Mouse (Mus musculus): ENCODE measurements around the gene Ddx46. TPM values are rescaled to one million over a fixed set of nuclear protein-coding genes. Genes with fewer than 3 reads are reported as not detected.
"Not testable (repeated sequence)": the region's sequence is repeated elsewhere in the genome, so short reads cannot be mapped to it uniquely, and the experiment has no call there.

The Ddx46 gene
- polyA plus RNA-seq, 1 experiment from 2014 or later, result 24.1 TPM

DNA sequence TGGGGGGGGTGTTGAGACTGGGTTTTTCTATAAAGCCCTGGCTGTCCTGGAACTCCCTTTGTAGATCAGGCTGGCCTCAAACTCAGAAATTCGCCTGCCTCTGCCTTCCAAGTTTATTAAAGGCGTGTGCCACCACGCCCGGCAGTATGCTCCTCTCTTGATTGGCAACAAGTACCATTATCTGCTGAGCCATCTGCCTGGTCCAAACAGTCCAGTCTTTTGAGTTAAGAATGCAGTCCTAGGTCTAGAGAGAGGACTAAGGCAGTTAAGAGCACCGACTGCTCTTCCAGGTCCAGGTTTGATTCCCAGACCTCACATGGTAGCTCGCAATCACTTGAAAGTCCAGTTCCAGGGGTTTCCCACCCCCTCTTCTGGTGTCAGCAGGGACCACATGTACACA, 16.2 kb downstream of the Ddx46 start:
- H3K4me2 ChIP-seq, result no peak overlapping the region
- no peaks in the 10 kb centered on the region for H3K27me3 ChIP-seq
- no peaks in the 10 kb centered on the region for H3K4me1 ChIP-seq (replicated peaks)
- H3K9ac ChIP-seq, result no peak overlapping the region
- H3K36me3 ChIP-seq, result peaks cover 94% of the 10 kb centered on the region
- H3K9me3 ChIP-seq, result no peaks in the 10 kb centered on the region
- 94% methylated on average over 6 of the region's 6 CpGs for WGBS
- no peak for ATAC-seq (ENCODE audit: low FRiP score, low read depth)
- no peak overlapping the region for H3K27ac ChIP-seq (replicated peaks)
- no peak overlapping the region for H3K4me3 ChIP-seq

DNA sequence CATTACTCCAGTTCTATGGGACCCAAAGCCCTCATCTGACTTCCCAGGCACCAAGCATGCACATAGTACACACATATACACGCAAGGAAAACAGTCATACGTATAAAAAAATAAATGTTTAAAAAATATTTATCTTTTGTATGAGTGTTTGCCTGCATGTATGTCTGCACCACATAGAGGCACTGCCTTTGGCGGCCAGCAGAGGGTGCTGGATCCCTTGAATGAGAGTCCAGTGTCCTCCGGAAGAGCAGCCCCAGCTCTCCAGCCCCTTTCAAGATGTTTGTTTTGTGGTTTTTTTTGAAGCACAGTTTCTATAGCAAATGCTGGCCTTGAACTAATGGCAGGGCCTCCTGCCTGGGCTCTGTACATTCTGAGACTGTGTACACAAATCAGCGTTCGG, 33.7 kb downstream of the Ddx46 start:
- ATAC-seq (ENCODE audit: low FRiP score, low read depth), result no peak
- no peak overlapping the region for H3K27ac ChIP-seq (replicated peaks)
- H3K27me3 ChIP-seq, result no peaks in the 10 kb centered on the region
- no peaks in the 10 kb centered on the region for H3K4me1 ChIP-seq (replicated peaks)
- H3K9ac ChIP-seq, result no peak overlapping the region
- H3K9me3 ChIP-seq, result no peaks in the 10 kb centered on the region
- H3K36me3 ChIP-seq, result peaks cover 90% of the 10 kb centered on the region
- WGBS, result 82% methylated on average over 6 of the region's 6 CpGs
- H3K4me3 ChIP-seq, result no peak overlapping the region
- no peak overlapping the region for H3K4me2 ChIP-seq

DNA sequence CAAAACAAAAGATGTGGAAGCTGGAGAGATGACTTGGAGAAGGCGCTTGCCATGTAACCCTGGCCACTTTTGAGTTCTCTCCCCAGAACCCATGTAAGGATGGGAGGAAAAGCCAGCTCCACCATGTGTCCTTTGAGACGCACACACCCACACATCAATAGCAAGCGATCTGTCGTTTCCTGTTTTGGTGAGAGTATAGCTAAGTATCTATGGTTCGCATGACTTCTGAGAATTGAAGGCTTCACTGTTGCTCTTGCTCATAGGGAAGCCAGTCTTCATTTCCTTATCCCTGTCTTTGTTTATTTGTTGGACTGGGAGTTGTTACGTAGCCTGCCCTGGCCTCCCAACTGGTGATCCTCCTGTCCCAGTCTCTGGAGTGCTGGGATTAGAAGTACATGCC, 37.9 kb downstream of the Ddx46 start:
- Histone ChIP-seq H3K4me3 (no peak overlapping the region), H3K27ac (replicated peaks) (no peak overlapping the region), H3K4me1 (replicated peaks) (no peaks in the 10 kb centered on the region), H3K4me2 (no peak overlapping the region), H3K27me3 (no peaks in the 10 kb centered on the region), H3K9ac (no peak overlapping the region), H3K36me3 (peaks cover 86% of the 10 kb centered on the region), H3K9me3 (no peaks in the 10 kb centered on the region)
- no peak for ATAC-seq (ENCODE audit: low FRiP score, low read depth)
- 93% methylated on average over 6 of the region's 6 CpGs for WGBS

DNA sequence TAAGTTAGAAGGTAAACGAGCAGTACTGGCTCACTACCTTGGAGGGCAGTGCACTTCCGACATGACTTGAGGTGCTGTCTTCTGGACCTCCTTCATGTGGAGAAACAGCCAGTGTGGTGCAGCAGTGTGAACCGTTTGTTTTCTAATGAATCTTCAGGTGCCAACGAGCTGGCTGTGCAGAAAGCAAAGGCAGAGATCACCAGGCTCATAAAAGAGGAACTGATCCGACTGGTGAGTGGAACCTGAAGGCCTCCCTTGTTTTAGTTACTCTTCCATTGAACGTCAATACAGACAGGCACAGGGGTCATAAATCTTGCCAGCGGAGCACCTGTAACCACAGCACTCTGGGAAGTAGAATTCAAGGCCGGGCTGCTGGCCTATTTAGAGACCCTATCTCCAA, 42.5 kb downstream of the Ddx46 start:
- 89% methylated on average over 8 of the region's 8 CpGs for WGBS
- H3K27me3 ChIP-seq, result no peaks in the 10 kb centered on the region
- H3K36me3 ChIP-seq, result peaks cover 77% of the 10 kb centered on the region
- no peaks in the 10 kb centered on the region for H3K4me1 ChIP-seq (replicated peaks)
- ATAC-seq (ENCODE audit: low FRiP score, low read depth), result no peak
- H3K9me3 ChIP-seq, result no peaks in the 10 kb centered on the region
- H3K9ac ChIP-seq, result no peak overlapping the region
- no peak overlapping the region for H3K27ac ChIP-seq (replicated peaks)
- no peak overlapping the region for H3K4me2 ChIP-seq
- no peak overlapping the region for H3K4me3 ChIP-seq

DNA sequence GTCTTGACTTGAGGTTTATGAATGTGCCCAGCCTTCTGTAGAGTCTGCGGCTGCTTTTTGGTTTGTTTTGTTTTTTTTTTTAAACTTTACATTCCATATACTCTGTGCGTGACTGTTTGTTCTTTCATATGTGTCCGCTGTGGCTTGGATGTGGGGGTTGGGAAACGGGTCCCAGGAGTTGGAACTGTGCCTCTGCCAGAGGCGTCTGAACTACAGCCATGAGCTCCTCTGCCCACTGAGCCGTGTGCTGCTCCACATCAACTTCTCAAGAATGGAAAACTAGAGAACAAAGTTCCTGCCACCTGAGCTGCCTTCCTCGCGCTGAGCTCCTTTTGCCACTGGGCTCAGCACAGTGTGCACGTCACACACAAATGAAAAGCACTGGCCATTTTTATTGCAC, 47.4 kb downstream of the Ddx46 start:
- H3K27ac ChIP-seq (replicated peaks), result no peak overlapping the region
- no peak for ATAC-seq (ENCODE audit: low FRiP score, low read depth)
- H3K4me1 ChIP-seq (replicated peaks), result no peaks in the 10 kb centered on the region
- no peak overlapping the region for H3K4me3 ChIP-seq
- H3K4me2 ChIP-seq, result no peak overlapping the region
- 85% methylated on average over 9 of the region's 9 CpGs for WGBS
- no peaks in the 10 kb centered on the region for H3K9me3 ChIP-seq
- H3K36me3 ChIP-seq, result peaks cover 36% of the 10 kb centered on the region
- H3K27me3 ChIP-seq, result no peaks in the 10 kb centered on the region
- no peak overlapping the region for H3K9ac ChIP-seq

DNA sequence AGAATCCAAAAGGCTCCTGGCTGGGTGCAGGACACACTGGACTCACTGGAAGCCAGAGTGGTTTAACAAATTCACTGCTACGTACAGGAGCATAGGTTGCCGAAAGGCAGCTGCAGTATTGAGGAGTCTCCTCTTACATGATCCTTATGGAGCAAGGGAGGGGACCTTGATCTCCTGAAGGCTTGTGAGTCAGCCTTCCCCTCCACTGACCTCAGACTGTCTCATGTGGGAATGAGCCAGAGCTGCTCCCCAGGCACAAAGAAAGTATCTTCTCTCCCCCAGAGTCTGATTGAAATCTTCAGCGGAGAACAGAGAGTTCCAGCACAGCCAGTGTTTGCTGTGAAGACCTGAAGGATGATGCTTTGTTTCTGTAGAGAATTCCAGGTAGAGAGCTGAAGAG, 48.8 kb downstream of the Ddx46 start:
- H3K4me1 ChIP-seq (replicated peaks), result peaks cover 3% of the 10 kb centered on the region; the same call in 1 of the 2 replicates
- ATAC-seq (ENCODE audit: low FRiP score, low read depth), result no peak
- H3K27ac ChIP-seq (replicated peaks), result no peak overlapping the region
- no peaks in the 10 kb centered on the region for H3K9me3 ChIP-seq
- 97% methylated on average over 3 of the region's 3 CpGs for WGBS
- peaks cover 22% of the 10 kb centered on the region for H3K36me3 ChIP-seq
- no peaks in the 10 kb centered on the region for H3K27me3 ChIP-seq
- H3K4me2 ChIP-seq, result no peak overlapping the region
- no peak overlapping the region for H3K9ac ChIP-seq
- no peak overlapping the region for H3K4me3 ChIP-seq

DNA sequence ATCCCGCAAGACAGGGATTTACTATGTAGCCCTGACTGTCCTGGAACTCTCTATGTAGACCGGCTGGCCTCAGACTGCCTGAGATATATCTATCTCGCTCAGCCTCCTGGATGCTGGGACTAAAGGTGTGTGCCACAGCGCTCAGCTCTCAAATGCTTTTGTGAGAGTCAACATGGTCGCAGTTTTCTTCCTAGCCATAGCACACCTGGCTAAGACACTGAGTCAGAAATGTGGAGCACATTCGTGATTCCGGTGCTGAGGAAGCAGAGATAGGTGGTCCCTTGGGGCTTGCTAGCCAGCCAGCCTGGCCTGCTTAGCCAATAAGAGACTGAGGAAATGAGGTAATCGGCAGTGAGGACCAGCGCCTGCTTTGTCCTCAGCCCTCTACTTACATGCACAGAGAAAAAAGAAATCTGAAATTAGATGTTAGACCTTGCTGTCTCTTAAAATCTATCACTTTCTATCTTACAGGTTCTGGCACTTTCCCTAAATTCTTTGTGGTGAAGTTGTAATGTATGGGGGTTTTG, 51.3 kb downstream of the Ddx46 start:
- Histone ChIP-seq H3K36me3 (0 out of 2 replicates have a peak, but pooled peaks cover 4% of the 10 kb centered on the region), H3K9ac (no peak overlapping the region), H3K4me3 (no peak overlapping the region), H3K27ac (replicated peaks) (peak overlapping the region; percentile 65), H3K4me2 (no peak overlapping the region), H3K27me3 (no peaks in the 10 kb centered on the region), H3K9me3 (no peaks in the 10 kb centered on the region), H3K4me1 (replicated peaks) (peaks cover 3% of the 10 kb centered on the region; the same call in 1 of the 2 replicates)
- ATAC-seq (ENCODE audit: low FRiP score, low read depth), result peak; percentile 77
- WGBS, result 62% methylated on average over 9 of the region's 9 CpGs

DNA sequence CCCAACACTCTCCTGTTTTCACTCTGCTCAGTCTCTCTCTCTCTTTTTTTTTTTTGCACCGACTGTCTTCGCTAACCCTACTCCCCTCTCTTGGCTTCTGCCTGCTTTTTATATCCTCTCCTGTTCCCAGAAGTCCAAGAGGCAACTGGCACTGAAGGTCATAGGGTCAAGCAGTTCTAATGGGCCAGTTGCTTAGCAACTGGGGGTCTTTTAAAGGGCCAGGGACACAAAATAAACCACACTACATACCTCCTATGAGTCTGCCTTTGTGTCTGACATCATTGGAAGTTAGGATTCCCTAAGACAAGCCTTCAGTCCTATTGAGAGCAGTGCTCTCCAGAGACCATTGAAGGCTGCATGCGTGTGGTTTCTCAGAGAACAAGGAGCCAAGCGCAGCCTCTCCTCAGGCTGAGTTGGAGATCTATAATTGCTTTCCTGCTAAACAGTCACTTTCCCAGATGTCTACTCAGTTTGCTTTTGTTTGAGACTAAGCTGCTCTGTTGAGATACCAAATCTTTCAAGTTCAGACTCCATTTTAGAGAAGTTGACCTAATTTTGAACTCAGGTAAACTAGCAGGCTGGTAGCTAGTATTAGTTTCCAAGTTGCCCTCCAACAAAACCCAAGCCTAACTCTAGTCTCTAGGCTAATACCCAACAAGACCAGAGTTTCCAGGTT, 53.2 kb downstream of the Ddx46 start:
- 11% methylated on average over 4 of the region's 4 CpGs for WGBS
- H3K27ac ChIP-seq (replicated peaks), result no peak overlapping the region
- ATAC-seq (ENCODE audit: low FRiP score, low read depth), result no peak

DNA sequence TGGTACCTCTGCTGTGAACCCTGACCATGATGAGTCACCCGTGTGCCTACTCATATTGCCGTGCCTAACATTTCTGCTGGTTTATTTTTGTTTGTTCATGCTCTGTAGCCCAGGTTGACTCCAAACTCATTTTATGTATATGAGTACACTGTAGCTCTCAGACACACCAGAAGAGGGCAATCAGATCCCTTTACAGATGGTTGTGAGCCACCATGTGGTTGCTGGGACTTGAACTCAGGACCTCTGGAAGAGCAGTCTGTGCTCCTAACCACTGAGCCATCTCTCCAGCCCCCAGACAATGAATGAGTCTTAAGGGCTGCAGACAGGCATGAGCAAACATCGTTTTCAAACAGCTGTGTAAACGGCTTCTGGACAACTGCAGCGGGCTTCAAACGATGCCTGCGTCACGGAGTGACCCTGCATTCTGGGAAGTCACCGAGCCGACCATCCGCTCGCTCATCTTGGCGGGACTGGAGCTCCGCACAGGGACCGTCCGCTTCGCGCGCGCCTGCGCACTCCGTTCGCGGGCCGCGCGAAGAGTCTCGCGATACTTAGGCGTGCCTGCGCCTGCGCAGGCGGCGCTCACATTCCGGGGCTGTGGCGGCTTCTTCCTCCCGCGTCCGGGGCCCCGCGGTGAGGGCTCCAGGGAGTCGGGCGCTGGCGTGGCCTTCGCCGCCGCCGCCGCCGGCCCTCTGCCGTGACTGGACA, 57.9 kb downstream of the Ddx46 start, which contains the start of gene B230219D22Rik:
TSS of gene B230219D22Rik (plus strand) at position 590 of the 708 bp plus-strand sequence.
- 3% methylated on average over 44 of the region's 51 CpGs for WGBS
- peak within 1 kb of the TSS; percentile 97 for H3K27ac ChIP-seq (replicated peaks)
- H3K9ac ChIP-seq, result peak within 1 kb of the TSS; percentile 99
- H3K27me3 ChIP-seq, result no peaks in the 10 kb centered on the region
- H3K4me2 ChIP-seq, result peak within 1 kb of the TSS; percentile 58
- peaks cover 3% of the 10 kb centered on the region; the same call in 1 of the 2 replicates for H3K36me3 ChIP-seq
- H3K4me3 ChIP-seq, result peak within 1 kb of the TSS; percentile 93
- peaks cover 26% of the 10 kb centered on the region for H3K4me1 ChIP-seq (replicated peaks)
- no peaks in the 10 kb centered on the region for H3K9me3 ChIP-seq
- peak; percentile 98 for ATAC-seq (ENCODE audit: low FRiP score, low read depth)

More for the DNA sequence above, 53.2 kb downstream of the Ddx46 start:
- Histone ChIP-seq H3K36me3 (no peaks in the 10 kb centered on the region), H3K4me1 (replicated peaks) (peaks cover 7% of the 10 kb centered on the region), H3K4me2 (no peak overlapping the region), H3K9ac (no peak overlapping the region), H3K27me3 (no peaks in the 10 kb centered on the region), H3K4me3 (no peak overlapping the region), H3K9me3 (no peaks in the 10 kb centered on the region)

DNA sequence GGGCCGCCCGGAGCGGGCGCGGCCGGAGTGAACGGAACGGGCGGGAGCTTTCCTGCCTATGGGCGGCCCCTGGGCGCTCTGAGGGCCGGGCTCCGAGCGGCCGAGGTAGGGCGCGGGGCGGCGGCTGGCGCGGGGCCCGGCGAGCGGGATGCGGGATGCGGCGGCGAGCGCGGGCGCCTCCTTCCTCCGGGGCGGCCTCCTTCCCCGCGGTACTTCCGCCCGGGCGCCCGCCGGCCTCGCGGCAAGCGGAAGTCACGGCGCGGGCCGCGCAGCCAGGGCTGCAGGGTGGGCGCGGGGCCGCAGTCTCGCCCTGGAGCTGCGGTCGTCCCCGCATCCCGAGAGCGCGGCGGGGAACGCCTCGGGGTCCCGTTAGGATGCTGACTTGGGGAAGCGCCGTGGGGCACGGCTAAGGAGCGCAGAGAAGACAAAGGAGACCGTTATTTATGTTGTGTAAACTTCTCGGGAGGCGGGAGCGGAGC, 58.5 kb downstream of the Ddx46 start:
- Histone ChIP-seq H3K4me1 (replicated peaks) (peaks cover 23% of the 10 kb centered on the region), H3K4me2 (peak overlapping the region; percentile 58), H3K27me3 (no peaks in the 10 kb centered on the region), H3K36me3 (peaks cover 3% of the 10 kb centered on the region; the same call in 1 of the 2 replicates), H3K4me3 (peak overlapping the region; percentile 93), H3K9ac (peak overlapping the region; percentile 99), H3K9me3 (no peaks in the 10 kb centered on the region), H3K27ac (replicated peaks) (peak overlapping the region; percentile 97)
- ATAC-seq (ENCODE audit: low FRiP score, low read depth), result peak; percentile 85
- under 1% methylated on average over 41 of the region's 70 CpGs for whole genome bisulfite sequencing

DNA sequence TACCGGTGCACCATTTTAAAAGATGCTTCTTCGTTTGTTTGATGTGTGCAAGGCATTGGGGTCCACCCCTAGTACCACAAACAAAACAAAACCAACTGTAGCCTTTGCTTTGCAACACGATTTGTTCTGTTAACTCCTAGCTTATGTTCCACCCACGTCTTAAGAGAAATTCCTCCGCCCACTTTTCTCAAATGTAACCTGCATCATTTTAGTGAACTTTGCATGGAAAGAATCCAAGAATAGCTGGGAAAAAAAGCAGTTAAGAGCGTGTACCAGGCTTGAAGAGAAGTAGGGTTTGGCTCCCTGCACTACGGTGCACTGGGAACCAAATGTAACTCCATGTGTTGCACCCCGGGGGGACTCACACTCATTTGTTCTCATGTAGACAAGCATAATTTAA, 59.3 kb downstream of the Ddx46 start:
- ATAC-seq (ENCODE audit: low FRiP score, low read depth), result no peak
- Histone ChIP-seq H3K27ac (replicated peaks) (no peak overlapping the region), H3K4me2 (peak overlapping the region; percentile 58), H3K9me3 (no peaks in the 10 kb centered on the region), H3K4me3 (peak overlapping the region; percentile 93), H3K4me1 (replicated peaks) (peaks cover 23% of the 10 kb centered on the region), H3K27me3 (no peaks in the 10 kb centered on the region), H3K9ac (peak overlapping the region; percentile 99), H3K36me3 (peaks cover 3% of the 10 kb centered on the region; the same call in 1 of the 2 replicates)
- WGBS, result 20% methylated on average over 8 of the region's 8 CpGs

DNA sequence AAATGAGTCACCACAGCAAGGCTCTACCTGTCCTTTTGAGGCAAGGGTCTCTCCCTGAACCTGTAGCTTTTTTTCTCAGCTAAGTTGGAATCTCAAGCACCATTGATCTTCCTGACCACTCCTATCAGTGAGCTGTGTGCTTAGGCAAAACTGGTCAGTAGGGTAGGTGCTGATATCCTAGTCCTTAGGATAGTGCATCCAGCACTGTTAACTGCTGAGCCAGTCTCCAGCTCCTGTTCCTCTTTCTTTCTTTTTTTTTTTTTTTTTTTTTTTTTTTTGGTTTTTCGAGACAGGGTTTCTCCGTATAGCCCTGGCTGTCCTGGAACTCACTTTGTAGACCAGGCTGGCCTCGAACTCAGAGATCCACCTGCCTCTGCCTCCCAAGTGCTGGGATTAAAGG, 61.2 kb downstream of the Ddx46 start:
- WGBS, result 92% methylated on average over 1 of the region's 3 CpGs
- peaks cover 23% of the 10 kb centered on the region for H3K4me1 ChIP-seq (replicated peaks)
- not testable (repeated sequence) for H3K27me3 ChIP-seq; H3K4me2 ChIP-seq; ATAC-seq (ENCODE audit: low FRiP score, low read depth); H3K9ac ChIP-seq; H3K27ac ChIP-seq (replicated peaks); H3K4me3 ChIP-seq; H3K9me3 ChIP-seq
- peaks cover 18% of the 10 kb centered on the region for H3K36me3 ChIP-seq

Measured in hindbrain, embryonic 15.5 days (tissue).